Mouse (Mus musculus) limb, embryonic 11.5 days (tissue): ENCODE measurements at regions not wholly inside any gene's neighbourhood (a gene's known extent, or its start where the extent isn't known, plus 50 kb on each side); places are given as distances from the start of the nearest gene placed in this dataset.
"Not testable (repeated sequence)": the region's sequence is repeated elsewhere in the genome, so short reads cannot be mapped to it uniquely, and the experiment has no call there.

Experiments
- ATAC-seq: fragments of 200-750 bp; cut with Nextera tagmentation; 2 replicates; pipeline ENCODE4 v1.8.0; 2017; ENCODE audit warnings: low read depth; ENCODE audit not compliant: insufficient number of reproducible peaks, low FRiP score, low TSS enrichment
- DNase-seq: peaks from one replicate; pipeline ENCODE4 v3.0.0-alpha.2; 2015; ENCODE audit warnings: low spot score
- H3K27ac ChIP-seq: fragments of 300-500 bp; sonication (generic); replicated peaks from 2 replicates; pipeline ENCODE4 v1.5.1; 2014; ENCODE audit warnings: low read depth, mild to moderate bottlenecking, low read length
- H3K27me3 ChIP-seq: fragments of 300-500 bp; sonication (generic); 2 replicates; pipeline ENCODE4 v1.6.1; 2014; ENCODE audit warnings: mild to moderate bottlenecking, low read length, mixed read lengths; ENCODE audit not compliant: control insufficient read depth, insufficient read depth
- H3K36me3 ChIP-seq: fragments of 300-500 bp; sonication (generic); 2 replicates; pipeline ENCODE4 v1.6.1; 2014; ENCODE audit warnings: mild to moderate bottlenecking, low read length, moderate library complexity, mixed read lengths; ENCODE audit not compliant: control insufficient read depth, insufficient read depth
- H3K4me1 ChIP-seq: fragments of 300-500 bp; sonication (generic); 2 replicates; pipeline ENCODE4 v1.6.1; 2014; ENCODE audit warnings: low read length, mixed read lengths; ENCODE audit not compliant: control insufficient read depth, insufficient read depth
- H3K4me2 ChIP-seq: fragments of 300-500 bp; sonication (generic); 2 replicates; pipeline ENCODE4 v1.6.1; 2014; ENCODE audit warnings: low read depth, mild to moderate bottlenecking, moderate library complexity; ENCODE audit not compliant: severe bottlenecking
- H3K4me3 ChIP-seq: fragments of 300-500 bp; sonication (generic); 2 replicates; pipeline ENCODE4 v1.5.1; 2014; ENCODE audit warnings: low read depth, low read length
- H3K9ac ChIP-seq: fragments of 300-500 bp; sonication (generic); 2 replicates; pipeline ENCODE4 v1.6.1; 2014; ENCODE audit warnings: mild to moderate bottlenecking, low read length
- H3K9me3 ChIP-seq: fragments of 300-500 bp; sonication (generic); 2 replicates; pipeline ENCODE4 v1.6.1; 2016; ENCODE audit warnings: low read length; ENCODE audit not compliant: control insufficient read depth
- WGBS: fragments of 180-500 bp; shearing (Covaris S2); extraction: QIAGEN DNeasy Blood & Tissue Kit; methylation state at CpG from one replicate; pipeline ENCODE4 v1.1.7; 2014; 5-methylcytosine and 5-hydroxymethylcytosine counted together

DNA sequence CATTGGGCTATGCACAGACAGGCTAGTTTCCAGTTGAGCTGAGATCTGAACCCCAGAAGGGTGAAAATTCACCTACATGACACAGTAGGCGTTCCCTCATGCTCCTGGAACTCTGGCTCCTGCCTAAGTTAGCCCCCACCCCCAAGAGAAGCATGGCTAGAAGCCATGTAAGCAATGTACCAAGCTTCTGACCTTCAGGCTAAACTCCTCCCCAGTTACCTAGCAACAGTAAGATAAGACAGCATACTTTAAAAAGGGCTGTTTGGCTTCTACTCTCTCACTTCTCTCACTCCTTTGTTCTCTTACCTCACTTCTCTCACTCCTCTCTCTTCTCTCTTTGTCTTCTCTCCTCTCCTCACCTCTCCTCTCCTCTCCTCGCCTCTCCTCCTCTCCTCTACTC lies 629.7 kb upstream of the Prmt6 start:
- H3K36me3 ChIP-seq, H3K9me3 ChIP-seq, H3K4me1 ChIP-seq, H3K27me3 ChIP-seq, H3K9ac ChIP-seq, H3K27ac ChIP-seq, ATAC-seq, DNase-seq, H3K4me2 ChIP-seq, H3K4me3 ChIP-seq: not testable (repeated sequence)
- WGBS, result 59% methylated on average over 2 of the region's 2 CpGs

DNA sequence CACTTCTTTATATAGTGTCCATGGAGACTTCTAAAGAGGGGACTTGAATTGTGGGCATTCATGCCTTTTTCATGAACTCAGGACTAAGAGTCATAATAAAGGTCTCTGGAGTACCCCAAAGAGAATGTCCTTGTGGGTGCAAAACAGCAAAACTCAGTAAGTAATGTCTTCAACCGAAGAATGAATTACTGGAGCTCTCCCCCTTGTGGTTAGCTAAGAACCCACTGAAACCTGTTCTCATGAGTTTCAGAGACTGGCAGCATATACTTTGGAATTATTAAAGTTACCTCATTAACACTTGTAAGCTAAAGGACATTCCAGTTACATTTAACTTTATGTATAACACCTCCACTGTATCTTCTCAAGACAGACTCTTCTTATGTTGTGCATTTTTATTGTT lies 615.2 kb upstream of the Prmt6 start:
- Histone ChIP-seq H3K4me2 (no peak overlapping the region), H3K27me3 (no peaks in the 10 kb centered on the region), H3K9me3 (no peaks in the 10 kb centered on the region), H3K9ac (no peak overlapping the region), H3K4me1 (no peaks in the 10 kb centered on the region), H3K27ac (no peak overlapping the region), H3K36me3 (no peaks in the 10 kb centered on the region), H3K4me3 (no peak overlapping the region)
- ATAC-seq, result no peak
- DNase-seq, result no peak
- 73% methylated on average over 1 of the region's 1 CpGs for WGBS

GRCm38 (mm10) chr3:110847222-110847621 lies 596.4 kb upstream of the Prmt6 start:
- 59% methylated on average over 2 of the region's 2 CpGs for WGBS
- Histone ChIP-seq H3K36me3 (no peaks in the 10 kb centered on the region), H3K4me1 (no peaks in the 10 kb centered on the region), H3K4me3 (no peak overlapping the region), H3K9me3 (no peaks in the 10 kb centered on the region), H3K27ac (no peak overlapping the region), H3K27me3 (no peaks in the 10 kb centered on the region), H3K9ac (no peak overlapping the region), H3K4me2 (no peak overlapping the region)
- no peak for DNase-seq
- ATAC-seq, result no peak

DNA sequence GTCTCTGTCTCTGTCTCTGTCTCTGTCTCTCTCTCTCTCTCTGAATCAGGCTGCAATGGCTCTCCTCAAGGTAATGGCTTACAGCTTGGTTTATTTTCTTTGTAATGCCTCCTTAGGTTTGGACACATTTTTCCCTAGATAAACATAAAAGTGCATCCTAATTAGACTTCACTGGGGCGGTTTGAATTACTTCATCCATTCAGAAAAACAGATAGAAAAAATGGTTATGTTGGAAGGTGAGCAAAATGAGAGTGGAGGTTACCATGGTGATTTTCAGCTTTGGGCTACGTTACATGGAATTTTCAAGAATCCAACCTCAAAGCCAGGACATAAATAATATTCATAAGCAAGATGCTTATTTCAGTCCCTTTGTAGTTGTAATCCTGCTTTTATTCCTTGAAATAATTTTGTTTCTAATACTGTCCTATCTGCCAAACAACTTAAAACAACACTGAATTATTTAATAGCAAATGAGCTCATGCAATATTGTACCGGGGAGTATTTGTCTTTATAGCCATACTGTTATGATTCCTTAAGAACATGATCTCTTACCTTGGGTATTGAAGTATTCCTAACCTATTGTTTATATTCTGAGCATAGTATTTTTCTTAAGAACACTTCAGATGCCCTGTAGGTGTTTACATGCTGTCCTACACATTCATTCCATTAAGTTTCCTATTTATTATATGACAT lies 570.1 kb upstream of the Prmt6 start:
- H3K4me3 ChIP-seq, result no peak overlapping the region
- no peak overlapping the region for H3K27ac ChIP-seq
- no peaks in the 10 kb centered on the region for H3K36me3 ChIP-seq
- H3K4me1 ChIP-seq, result no peaks in the 10 kb centered on the region
- no peak overlapping the region for H3K9ac ChIP-seq
- H3K9me3 ChIP-seq, result no peaks in the 10 kb centered on the region
- no peak for ATAC-seq
- 83% methylated on average over 3 of the region's 3 CpGs for WGBS
- no peak overlapping the region for H3K4me2 ChIP-seq
- DNase-seq, result no peak
- no peaks in the 10 kb centered on the region for H3K27me3 ChIP-seq

DNA sequence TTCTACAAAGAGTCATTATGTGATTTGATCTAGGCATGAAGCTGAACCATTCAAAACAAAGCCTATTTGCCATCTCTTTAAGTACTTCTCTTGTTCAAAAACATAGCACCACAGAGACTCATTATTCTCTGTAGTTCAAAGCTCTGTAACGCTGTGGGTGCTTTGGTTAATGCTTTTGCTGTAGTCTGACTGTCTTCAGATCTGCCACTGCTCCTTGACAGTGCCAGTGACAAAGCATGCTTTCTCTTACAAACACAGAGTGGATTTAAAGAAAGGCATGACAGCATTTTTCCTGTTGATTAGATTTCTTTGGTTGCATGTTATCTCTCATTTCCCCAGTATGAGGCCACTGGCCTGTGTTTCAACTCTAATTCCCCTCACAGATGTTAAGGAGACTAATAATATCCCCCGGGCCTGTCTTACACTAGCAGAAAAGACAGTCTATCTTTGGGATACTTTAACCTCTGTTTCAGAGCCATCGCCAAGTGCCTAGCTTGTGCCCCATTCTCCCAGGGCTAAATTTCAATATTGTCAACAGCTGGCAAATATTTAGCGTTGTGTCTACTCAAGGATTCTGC lies 538.3 kb upstream of the Prmt6 start:
- no peak for ATAC-seq
- 71% methylated on average over 4 of the region's 4 CpGs for WGBS
- no peak overlapping the region for H3K27ac ChIP-seq

GRCm38 (mm10) chr3:110755266-110755665 lies 504.5 kb upstream of the Prmt6 start:
- no peak overlapping the region for H3K4me2 ChIP-seq
- no peaks in the 10 kb centered on the region for H3K36me3 ChIP-seq
- H3K27me3 ChIP-seq, result no peaks in the 10 kb centered on the region
- no peaks in the 10 kb centered on the region for H3K9me3 ChIP-seq
- no peak overlapping the region for H3K4me3 ChIP-seq
- WGBS, result 92% methylated on average over 1 of the region's 1 CpGs
- H3K27ac ChIP-seq, result no peak overlapping the region
- DNase-seq (no peak), ATAC-seq (no peak)
- H3K4me1 ChIP-seq, result no peaks in the 10 kb centered on the region
- H3K9ac ChIP-seq, result no peak overlapping the region

More for the DNA sequence above, 538.3 kb upstream of the Prmt6 start:
- H3K9me3 ChIP-seq, result no peaks in the 10 kb centered on the region
- H3K4me1 ChIP-seq, result no peaks in the 10 kb centered on the region
- H3K36me3 ChIP-seq, result no peaks in the 10 kb centered on the region
- no peaks in the 10 kb centered on the region for H3K27me3 ChIP-seq
- H3K4me2 ChIP-seq, result no peak overlapping the region
- no peak overlapping the region for H3K9ac ChIP-seq
- no peak overlapping the region for H3K4me3 ChIP-seq
- no peak for DNase-seq

DNA sequence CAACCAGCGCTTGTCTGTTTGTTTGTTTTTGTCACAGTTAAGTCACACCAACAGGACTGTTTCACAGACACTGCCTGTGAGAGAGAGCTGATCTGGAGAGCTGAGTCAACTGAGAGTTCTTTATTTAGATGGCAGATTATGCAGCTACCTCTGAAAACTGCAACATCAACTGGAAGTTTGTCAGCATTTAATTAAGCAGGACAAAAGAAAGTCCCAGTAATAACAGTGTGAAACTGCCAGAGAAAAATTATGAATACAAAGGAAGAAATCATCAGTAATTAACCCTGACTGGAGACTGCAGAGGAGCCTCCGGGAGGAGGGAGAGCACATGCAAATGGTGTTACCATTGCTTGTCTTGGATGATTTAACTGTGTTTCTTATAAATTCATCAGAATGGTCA lies 495.5 kb upstream of the Prmt6 start:
- Histone ChIP-seq H3K4me2 (no peak overlapping the region), H3K4me1 (no peaks in the 10 kb centered on the region), H3K27ac (no peak overlapping the region), H3K4me3 (no peak overlapping the region), H3K36me3 (no peaks in the 10 kb centered on the region), H3K9me3 (no peaks in the 10 kb centered on the region), H3K9ac (no peak overlapping the region), H3K27me3 (no peaks in the 10 kb centered on the region)
- WGBS, result 38% methylated on average over 2 of the region's 2 CpGs
- ATAC-seq (no peak), DNase-seq (no peak)

- Histone ChIP-seq H3K9me3 (no peaks in the 10 kb centered on the region), H3K36me3 (no peaks in the 10 kb centered on the region), H3K4me1 (no peaks in the 10 kb centered on the region), H3K27ac (no peak overlapping the region), H3K4me2 (no peak overlapping the region), H3K27me3 (no peaks in the 10 kb centered on the region), H3K4me3 (no peak overlapping the region), H3K9ac (no peak overlapping the region)
- no peak for DNase-seq
- ATAC-seq, result no peak
- 80% methylated on average over 4 of the region's 4 CpGs for WGBS
Observed at GRCm38 (mm10) chr3:110700122-110700521, 449.3 kb upstream of the Prmt6 start.

- H3K4me1 ChIP-seq, result no peaks in the 10 kb centered on the region
- no peak overlapping the region for H3K4me3 ChIP-seq
- no peaks in the 10 kb centered on the region for H3K9me3 ChIP-seq
- H3K27ac ChIP-seq, result no peak overlapping the region
- no peak overlapping the region for H3K4me2 ChIP-seq
- 71% methylated on average over 7 of the region's 7 CpGs for WGBS
- no peaks in the 10 kb centered on the region for H3K27me3 ChIP-seq
- no peaks in the 10 kb centered on the region for H3K36me3 ChIP-seq
- H3K9ac ChIP-seq, result no peak overlapping the region
- no peak for ATAC-seq
- DNase-seq, result no peak
Observed at GRCm38 (mm10) chr3:110667525-110668005, 416.8 kb upstream of the Prmt6 start.
